Mouse (Mus musculus) adrenal gland, postnatal 4 days (tissue): ENCODE results near the gene Edar. TPM values are rescaled to one million over a fixed set of nuclear protein-coding genes. Genes with fewer than 3 reads are reported as not detected.
"Not testable (repeated sequence)": the region's sequence is repeated elsewhere in the genome, so short reads cannot be mapped to it uniquely, and the experiment has no call there.

Experiments used
- DNase-seq, 2 experiments: peaks; one replicate each; pipeline ENCODE4 v3.0.0; 2021 to 2022; ENCODE audit warnings: low spot score in 2 of 2, mixed read lengths in 2 of 2
- long read RNA-seq, 2 experiments: library from polyadenylated mRNA; stranded (forward); transcript quantifications; one replicate each; pipeline ENCODE4 v2.0.0; 2021
- total RNA-seq, 2 experiments: library from RNA; stranded (reverse); gene quantifications; 2 replicates each; pipeline ENCODE4 v1.2.3; 2021

Edar gene
- under 1 TPM; 0.28 TPM for total RNA-seq
- long read RNA-seq, experiment 1: 0 reads
- long read RNA-seq, experiment 2: 0 reads

GRCm38 (mm10) chr10:58675533-58675932 lies at the start of gene Edar:
Edar (minus strand) TSS chr10:58675654.
- DNase-seq: peak; percentile 42 to 63

- not testable (repeated sequence) for DNase-seq
Measured at GRCm38 (mm10) chr10:58718110-58718509, 42.7 kb upstream of the Edar start, which contains the start of gene Gm17542. Gm17542 (minus strand) TSS chr10:58718210.

GRCm38 (mm10) chr10:58714789-58715148 lies 39.3 kb upstream of the Edar start:
- DNase-seq: no peak

GRCm38 (mm10) chr10:58713855-58714788 lies 38.7 kb upstream of the Edar start:
- no peak for DNase-seq

DNA sequence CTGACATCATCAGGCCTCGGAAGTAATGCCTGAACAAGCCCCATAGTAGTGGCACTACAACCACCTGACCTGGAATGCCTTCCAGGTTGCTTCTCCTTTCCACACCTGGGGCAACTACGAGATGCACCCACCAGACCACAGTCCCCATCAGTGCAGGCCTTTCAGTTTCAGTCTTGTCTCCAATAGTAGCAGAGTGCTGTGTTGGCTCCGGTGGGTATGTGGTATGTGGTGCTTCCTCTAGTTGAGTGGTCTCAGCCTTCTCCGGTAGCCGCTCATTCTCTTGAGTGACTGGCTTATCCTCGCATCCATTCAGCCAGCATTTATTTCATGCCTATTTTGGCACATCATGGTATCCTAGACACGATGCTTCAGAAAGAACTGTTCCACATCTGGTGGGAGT lies 37.8 kb upstream of the Edar start:
- no peak for DNase-seq

DNA sequence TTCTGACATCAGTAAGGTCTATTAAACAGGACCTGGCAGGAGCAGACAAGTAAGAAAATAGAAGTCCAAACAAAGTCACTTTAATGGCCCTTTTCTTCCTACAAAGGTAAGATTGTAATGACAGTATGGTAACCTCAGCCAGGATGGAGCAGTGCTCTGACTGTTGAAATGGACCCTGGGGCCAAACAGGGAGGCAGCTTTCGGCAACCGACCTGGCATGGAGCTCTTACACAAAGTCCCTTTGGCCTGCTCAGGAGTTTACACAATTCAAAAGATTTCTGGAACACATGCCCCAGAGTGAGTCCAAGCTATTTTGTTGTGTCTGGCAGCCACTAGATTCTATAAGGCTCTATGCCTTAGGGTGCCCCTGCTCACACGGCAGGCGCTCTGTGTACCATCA lies 33.6 kb upstream of the Edar start:
- no peak for DNase-seq

GRCm38 (mm10) chr10:58700578-58700977 lies 25.1 kb upstream of the Edar start:
- no peak for DNase-seq

- DNase-seq: no peak
Measured at GRCm38 (mm10) chr10:58700160-58700559, 24.7 kb upstream of the Edar start.

- DNase-seq: no peak
Measured at GRCm38 (mm10) chr10:58698955-58699354, 23.5 kb upstream of the Edar start.

GRCm38 (mm10) chr10:58691051-58691450 lies 15.6 kb upstream of the Edar start:
- DNase-seq: no peak

- DNase-seq: no peak
Measured at GRCm38 (mm10) chr10:58679298-58679697, 3.8 kb upstream of the Edar start.

GRCm38 (mm10) chr10:58673278-58674061 lies 2.0 kb downstream of the Edar start:
- peak; percentile 32 to 45 for DNase-seq

DNA sequence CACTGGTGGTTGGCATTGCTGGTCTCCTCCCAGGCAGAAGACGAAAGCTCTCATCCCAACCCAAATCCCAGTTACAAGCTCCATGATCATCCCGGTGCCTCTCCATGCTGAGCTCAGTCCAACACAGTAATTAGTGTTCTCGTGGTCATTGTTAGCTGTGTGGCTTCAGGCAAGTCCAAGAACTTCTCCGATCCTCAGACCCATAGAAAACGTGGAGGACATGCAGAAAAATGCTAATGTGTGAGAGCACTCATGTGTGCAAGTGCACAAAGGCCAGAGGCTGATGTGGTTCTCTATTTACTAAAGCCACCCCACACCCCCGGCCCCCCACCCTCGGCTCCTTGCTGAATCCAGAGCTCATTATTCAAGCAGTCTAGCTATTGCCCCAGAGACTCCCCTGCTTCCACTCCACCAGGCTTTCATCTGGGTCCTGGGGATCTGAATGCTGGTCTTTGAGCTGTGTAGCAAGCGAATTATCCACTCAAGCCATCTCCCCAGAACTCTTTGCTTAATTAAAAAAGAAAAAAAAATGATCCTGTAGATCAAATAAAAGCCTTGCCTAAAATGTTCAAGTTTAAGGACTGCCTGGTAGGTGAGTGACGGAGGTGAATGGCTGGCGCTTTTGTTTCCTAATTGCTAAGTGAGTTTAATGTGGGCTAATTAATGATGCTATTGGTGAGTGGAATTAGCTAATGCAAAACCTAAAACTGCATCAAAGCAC lies 2.7 kb downstream of the Edar start:
- no peak for DNase-seq

DNA sequence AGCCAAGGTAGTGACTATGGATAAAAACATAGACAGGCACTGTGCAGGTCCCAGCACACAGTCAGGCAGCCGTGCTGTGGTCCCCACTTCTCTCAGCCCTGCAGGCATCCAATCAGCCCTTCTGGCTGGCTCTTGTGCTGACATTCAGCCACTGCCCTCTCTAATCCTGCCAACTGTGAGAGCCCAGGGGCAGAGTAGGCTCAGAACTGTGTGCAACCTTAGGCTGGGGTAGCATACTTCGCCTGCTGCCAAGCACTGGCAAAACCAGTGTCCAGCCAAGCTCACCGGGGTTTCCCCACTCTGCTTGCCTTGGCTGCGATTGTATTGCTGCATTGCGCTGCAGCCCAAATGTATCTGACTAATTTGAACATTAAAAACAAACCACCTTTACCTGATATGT lies 11.6 kb downstream of the Edar start:
- DNase-seq: no peak

DNA sequence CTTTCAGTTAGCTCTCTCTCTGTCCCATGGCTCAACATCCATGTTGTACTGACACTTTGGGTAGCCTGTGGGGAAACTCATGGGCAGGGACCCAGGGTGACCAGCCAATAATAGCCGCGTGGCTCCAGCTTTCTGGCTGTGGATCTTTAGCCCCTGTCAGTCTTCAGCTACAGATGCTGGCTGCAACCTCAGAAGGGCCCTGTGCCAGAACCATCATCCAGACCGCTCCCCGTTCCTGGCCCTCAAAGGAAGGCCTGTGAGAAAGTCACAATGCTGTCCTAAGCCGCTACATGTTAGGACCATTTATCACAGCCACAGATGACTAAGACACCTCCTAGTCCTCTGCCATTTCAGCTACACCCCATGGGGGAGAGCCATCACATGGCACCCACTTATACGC lies 12.0 kb downstream of the Edar start:
- no peak for DNase-seq

- DNase-seq: no peak
Measured at GRCm38 (mm10) chr10:58659268-58659986, 16.0 kb downstream of the Edar start.

GRCm38 (mm10) chr10:58657731-58658130 lies 17.7 kb downstream of the Edar start:
- DNase-seq: no peak

- DNase-seq: no peak
Measured at GRCm38 (mm10) chr10:58653679-58654078, 21.8 kb downstream of the Edar start.

DNA sequence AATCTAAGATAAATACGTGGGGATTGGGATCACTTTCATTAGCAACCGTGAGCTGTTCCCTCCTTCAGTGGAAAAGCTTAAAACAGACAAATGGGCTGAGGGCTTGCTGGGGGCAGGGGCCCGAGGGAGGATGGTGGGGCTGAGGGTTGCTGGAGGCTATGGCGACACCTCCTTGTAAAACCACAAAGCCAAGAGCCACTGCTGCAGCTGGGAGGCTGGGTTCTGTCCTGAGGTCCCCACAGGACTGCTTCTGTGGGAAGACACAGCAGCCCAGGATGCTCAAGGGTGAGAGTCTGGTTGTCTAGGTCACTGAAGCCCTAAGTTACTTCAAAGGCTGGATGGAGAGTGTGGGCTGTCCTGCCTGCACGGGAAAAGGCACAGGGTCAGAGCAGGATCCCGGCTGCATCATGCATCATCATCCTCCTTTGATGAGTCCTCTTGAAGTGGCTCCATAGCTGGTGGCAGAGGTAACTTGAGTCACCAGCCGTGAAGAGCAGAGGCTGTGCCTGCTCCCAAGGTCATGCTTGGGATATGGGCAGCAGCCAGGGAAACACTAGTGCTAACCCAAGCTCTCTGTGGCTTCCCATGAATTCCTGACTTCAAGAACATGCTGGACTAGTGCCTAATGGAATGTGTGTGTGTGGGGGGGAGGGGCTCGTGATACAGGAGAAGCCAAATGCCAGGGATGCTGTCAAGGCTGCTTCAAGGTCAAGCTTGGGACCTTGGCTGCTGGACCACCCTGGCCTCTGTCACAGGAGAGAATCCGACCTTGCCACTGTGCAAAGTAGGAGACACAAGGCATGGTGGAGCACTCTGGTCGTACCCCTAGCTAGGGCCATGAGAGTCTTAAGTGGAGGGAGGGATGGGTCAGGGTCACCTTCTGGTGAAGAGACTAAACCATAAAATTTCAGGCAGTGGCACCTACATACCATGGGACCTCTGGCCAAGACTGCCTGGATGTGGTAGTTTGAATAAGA lies 22.7 kb downstream of the Edar start:
- DNase-seq: no peak

DNA sequence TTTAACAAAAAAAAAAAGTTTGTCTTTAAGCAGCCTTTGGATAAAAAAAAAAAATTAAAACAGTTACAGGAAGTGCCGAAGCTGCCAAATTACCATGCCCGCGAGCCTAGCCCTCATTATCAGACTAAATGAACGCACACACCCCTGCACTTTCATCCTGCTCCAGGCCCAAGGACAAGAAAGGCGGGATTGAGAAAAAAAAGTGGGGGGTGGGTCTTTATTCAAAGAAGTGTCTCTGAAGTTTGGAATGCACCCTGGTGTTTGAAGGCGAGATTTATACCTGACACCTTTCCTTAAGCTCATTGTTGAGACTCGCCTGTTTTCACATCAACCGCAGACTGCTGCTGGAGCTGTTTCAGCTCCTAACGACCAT lies 23.4 kb downstream of the Edar start:
- no peak for DNase-seq
